Mouse (Mus musculus): ENCODE data around the gene Tmem217. TPM values are rescaled to one million over a fixed set of nuclear protein-coding genes. Genes with fewer than 3 reads are reported as not detected.

Gene Tmem217
- polyA plus RNA-seq, 1 experiment from 2014 or later, result 2.4 TPM

DNA sequence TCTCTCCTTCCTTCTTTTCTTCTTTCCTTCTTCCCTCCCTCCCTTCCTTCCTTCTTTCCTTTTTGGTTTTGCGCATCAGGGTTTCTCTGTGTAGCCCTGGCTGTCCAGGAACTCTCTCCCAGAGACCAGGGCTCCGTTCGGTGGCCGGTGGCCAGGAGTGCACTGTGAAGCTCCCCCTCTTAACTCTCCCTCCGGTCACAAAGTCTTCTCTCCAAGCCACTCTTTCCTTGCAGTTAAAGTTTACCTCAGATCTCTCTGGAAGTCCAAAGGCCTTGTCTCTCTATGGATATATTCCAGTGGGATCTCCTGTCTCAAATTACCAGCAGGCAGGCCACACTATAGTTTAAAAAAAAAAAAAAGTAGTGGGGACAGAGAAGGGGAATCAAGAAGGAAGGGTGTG is 6.9 kb downstream of the Tmem217 start:
- WGBS, result 93% methylated on average over 5 of the region's 5 CpGs
- no peak for ATAC-seq (ENCODE audit: low FRiP score)
- Histone ChIP-seq H3K4me2 (replicated peaks) (no peak overlapping the region), H3K27me3 (no peaks in the 10 kb centered on the region), H3K4me1 (peaks cover 7% of the 10 kb centered on the region), H3K4me3 (no peak overlapping the region), H3K27ac (no peak overlapping the region), H3K9me3 (replicated peaks) (no peaks in the 10 kb centered on the region), H3K9ac (no peak overlapping the region), H3K36me3 (no peaks in the 10 kb centered on the region)

DNA sequence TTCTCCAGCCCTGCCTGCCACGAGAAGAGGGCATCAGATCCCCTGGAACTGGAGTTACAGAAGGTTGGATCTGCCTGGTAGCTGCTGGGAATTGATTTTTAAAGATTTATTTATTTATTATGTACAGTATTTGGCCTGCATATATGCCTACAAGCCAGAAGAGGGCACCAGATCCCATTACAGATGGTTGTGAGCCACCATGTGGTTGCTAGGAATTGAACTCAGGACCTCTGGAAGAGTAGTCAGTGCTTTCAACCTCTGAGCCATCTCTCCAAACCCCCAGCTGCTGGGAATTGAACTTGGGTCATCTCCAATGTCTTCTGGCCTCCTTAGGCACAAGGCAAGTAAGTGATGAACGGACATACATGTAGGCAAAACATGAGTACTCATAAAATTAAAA is 8.1 kb downstream of the Tmem217 start:
- Histone ChIP-seq H3K4me1 (0 out of 2 replicates have a peak, but pooled peaks cover under 1% of the 10 kb centered on the region), H3K27ac (no peak overlapping the region), H3K36me3 (no peaks in the 10 kb centered on the region), H3K27me3 (no peaks in the 10 kb centered on the region), H3K9me3 (replicated peaks) (no peaks in the 10 kb centered on the region), H3K4me2 (replicated peaks) (no peak overlapping the region), H3K4me3 (no peak overlapping the region), H3K9ac (no peak overlapping the region)
- WGBS, result 85% methylated on average over 2 of the region's 2 CpGs
- ATAC-seq (ENCODE audit: low FRiP score), result no peak

DNA sequence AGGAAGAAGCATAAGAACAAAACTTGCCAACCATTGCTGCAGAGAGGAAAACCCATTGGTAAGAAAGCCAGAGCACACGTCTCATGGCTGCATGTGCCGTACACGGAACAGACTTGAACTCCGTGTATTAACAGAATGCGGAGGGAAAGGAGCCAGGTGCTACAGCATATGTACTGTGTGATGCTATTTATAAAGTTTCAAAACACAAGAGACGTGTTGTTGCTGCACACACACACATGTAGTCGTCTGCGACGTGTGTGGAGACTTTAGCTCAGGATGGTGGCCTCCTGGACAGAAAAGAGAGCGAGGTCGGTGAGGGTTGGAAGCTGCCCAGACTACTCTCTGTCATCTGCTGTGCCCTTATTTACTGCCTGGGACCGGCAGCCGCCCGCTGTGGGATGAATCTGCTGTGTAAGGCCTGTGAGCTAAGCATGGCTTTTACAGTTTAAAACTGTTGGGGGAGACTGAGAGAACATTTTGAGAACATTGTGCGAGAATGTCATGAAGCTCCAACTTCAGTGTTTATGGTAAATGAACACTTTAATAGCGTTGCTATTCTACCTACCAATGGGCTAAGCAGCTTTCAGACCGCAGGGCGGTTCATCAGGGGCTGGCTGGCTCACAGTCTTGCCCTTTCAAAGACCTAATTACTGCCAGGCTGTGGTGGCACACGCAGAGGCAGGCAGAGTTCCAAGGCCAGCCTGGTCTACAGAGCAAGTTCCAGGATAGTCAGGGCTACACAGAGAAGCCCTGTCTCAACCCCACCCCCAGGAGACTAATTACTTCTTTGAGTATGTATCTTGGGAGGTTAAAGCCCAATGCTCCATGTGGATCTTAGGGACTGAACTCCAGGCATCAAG is 9.1 kb downstream of the Tmem217 start:
- H3K4me3 ChIP-seq, result no peak overlapping the region
- H3K9ac ChIP-seq, result no peak overlapping the region
- no peaks in the 10 kb centered on the region for H3K4me1 ChIP-seq
- H3K36me3 ChIP-seq, result no peaks in the 10 kb centered on the region
- H3K27ac ChIP-seq, result no peak overlapping the region
- no peaks in the 10 kb centered on the region for H3K27me3 ChIP-seq
- no peaks in the 10 kb centered on the region for H3K9me3 ChIP-seq (replicated peaks)
- 93% methylated on average over 19 of the region's 19 CpGs for WGBS
- ATAC-seq (ENCODE audit: low FRiP score), result no peak
- no peak overlapping the region for H3K4me2 ChIP-seq (replicated peaks)

DNA sequence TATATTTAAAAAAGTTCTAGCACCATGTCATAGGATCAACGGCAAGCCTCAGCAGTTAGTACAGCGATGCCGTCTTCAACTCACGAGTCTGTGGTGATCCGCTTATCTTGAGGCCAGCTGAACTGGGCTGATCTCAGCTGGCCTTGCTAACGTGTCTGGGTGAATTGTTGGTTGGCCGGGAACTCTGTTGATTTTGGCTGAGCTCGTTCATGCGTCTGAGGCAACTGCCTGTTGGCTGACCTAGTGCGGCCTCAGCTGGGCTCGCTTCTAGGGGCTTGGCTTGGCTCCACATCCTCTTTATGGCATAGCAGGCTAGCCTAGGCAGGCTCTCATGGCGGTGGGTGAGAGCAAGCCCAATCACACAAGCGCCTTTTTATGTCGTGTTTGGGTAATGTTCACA is 10.8 kb downstream of the Tmem217 start:
- Histone ChIP-seq H3K27me3 (no peaks in the 10 kb centered on the region), H3K27ac (no peak overlapping the region), H3K4me2 (replicated peaks) (no peak overlapping the region), H3K9ac (no peak overlapping the region), H3K9me3 (replicated peaks) (no peaks in the 10 kb centered on the region), H3K36me3 (no peaks in the 10 kb centered on the region), H3K4me3 (no peak overlapping the region), H3K4me1 (no peaks in the 10 kb centered on the region)
- WGBS, result 78% methylated on average over 14 of the region's 14 CpGs
- no peak for ATAC-seq (ENCODE audit: low FRiP score)

DNA sequence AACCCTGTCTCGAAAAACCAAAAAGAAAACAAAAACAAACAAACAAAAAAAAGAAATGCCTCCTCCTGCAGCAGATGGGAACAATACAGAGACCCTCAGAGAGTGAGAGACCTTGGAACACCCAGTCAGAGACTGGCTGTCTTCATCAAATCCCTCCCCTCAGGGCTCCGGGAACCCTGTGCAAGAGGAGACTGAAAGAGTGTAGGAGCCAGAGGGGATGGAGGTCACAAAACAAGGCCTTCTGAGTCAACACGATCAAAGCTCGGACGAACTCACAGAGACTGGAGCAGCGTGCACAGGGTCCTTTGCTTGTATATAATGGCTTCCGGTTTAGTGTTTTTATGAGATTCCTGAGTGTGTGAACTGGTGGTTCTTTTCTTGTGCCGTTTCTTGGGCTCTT is 11.8 kb downstream of the Tmem217 start:
- H3K27ac ChIP-seq, result no peak overlapping the region
- H3K9me3 ChIP-seq (replicated peaks), result no peaks in the 10 kb centered on the region
- no peaks in the 10 kb centered on the region for H3K36me3 ChIP-seq
- H3K4me1 ChIP-seq, result no peaks in the 10 kb centered on the region
- H3K9ac ChIP-seq, result no peak overlapping the region
- H3K27me3 ChIP-seq, result no peaks in the 10 kb centered on the region
- H3K4me3 ChIP-seq, result no peak overlapping the region
- 88% methylated on average over 8 of the region's 8 CpGs for WGBS
- no peak overlapping the region for H3K4me2 ChIP-seq (replicated peaks)
- ATAC-seq (ENCODE audit: low FRiP score), result no peak

DNA sequence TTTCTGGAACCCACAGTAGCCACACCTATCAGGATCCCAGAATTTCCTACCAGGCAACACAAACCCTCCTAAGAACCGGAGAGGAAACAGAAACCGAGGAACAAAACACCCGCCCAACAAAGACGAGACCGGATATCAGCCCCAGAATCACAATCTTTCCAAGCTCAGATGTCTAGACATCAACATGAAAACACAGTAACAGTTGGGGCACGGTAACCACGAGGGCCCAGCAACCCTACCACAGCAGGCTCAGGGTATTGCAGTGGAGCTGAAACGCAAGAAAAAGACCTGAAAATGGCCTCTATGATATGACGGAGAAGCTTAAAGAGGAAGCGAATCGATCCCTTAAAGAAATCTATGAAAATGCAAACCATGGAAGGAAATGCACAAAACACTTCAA is 18.3 kb downstream of the Tmem217 start:
- Histone ChIP-seq H3K36me3 (no peaks in the 10 kb centered on the region), H3K4me3 (no peak overlapping the region), H3K27ac (no peak overlapping the region), H3K4me1 (peaks cover 4% of the 10 kb centered on the region; the same call in 1 of the 2 replicates), H3K27me3 (no peaks in the 10 kb centered on the region), H3K9me3 (replicated peaks) (no peaks in the 10 kb centered on the region), H3K4me2 (replicated peaks) (no peak overlapping the region), H3K9ac (no peak overlapping the region)
- no peak for ATAC-seq (ENCODE audit: low FRiP score)
- WGBS, result 93% methylated on average over 11 of the region's 11 CpGs

DNA sequence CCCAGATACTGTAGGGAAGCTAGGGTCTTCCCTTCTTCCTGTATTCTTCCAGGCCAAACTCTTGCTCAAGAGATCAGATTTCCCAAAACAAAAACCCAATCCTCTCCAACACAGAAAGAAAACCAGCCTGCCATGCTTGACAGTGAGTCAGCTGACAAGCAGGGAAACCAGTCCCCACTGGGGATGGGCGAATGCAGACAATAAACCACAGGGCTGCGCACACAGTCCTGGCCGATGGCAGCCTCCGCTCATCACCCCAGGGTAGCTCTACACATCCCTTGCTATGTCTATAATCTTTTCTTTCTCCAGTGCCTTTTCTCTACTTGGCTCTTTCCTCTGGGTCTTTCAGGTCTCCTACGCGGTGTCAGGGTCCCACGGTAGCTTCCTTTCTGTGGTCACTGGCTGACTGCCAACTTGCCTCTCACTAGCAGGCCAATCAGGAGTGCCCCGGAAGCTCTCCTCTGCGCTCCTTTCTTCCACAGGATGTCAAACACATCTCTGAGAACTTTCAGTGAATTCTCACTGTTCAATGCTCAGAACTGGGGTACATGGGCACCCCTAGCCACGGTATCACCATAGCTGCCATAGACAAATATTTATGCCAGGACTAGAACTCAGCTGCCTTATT is 20.3 kb downstream of the Tmem217 start:
- peaks cover 4% of the 10 kb centered on the region; the same call in 1 of the 2 replicates for H3K4me1 ChIP-seq
- 61% methylated on average over 10 of the region's 10 CpGs for WGBS
- H3K36me3 ChIP-seq, result no peaks in the 10 kb centered on the region
- H3K27ac ChIP-seq, result no peak overlapping the region
- no peak overlapping the region for H3K4me3 ChIP-seq
- ATAC-seq (ENCODE audit: low FRiP score), result no peak
- no peaks in the 10 kb centered on the region for H3K9me3 ChIP-seq (replicated peaks)
- H3K27me3 ChIP-seq, result no peaks in the 10 kb centered on the region
- H3K9ac ChIP-seq, result no peak overlapping the region
- H3K4me2 ChIP-seq (replicated peaks), result no peak overlapping the region

DNA sequence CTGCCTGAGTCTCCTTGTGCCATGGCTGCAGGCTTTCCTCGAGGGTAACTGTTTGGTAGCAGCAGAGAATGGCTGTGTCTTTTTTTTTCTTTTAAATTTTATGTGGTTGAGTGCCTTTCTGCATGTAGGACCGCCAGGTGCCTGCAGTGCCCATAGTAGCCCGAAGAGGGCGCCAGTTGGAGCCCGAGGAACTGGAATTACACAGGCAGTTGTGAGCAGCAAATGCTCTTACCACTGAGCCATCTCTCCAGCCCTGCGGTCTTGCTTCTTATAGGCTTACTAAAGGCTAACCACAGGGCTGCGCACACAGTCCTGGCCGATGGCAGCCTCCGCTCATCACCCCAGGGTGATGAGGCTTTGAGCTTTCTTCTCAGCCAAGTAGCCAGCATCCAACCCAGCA is 20.9 kb downstream of the Tmem217 start:
- H3K4me3 ChIP-seq, result no peak overlapping the region
- H3K4me2 ChIP-seq (replicated peaks), result no peak overlapping the region
- 75% methylated on average over 9 of the region's 9 CpGs for WGBS
- ATAC-seq (ENCODE audit: low FRiP score), result no peak
- H3K9me3 ChIP-seq (replicated peaks), result no peaks in the 10 kb centered on the region
- no peak overlapping the region for H3K9ac ChIP-seq
- H3K36me3 ChIP-seq, result no peaks in the 10 kb centered on the region
- H3K27ac ChIP-seq, result no peak overlapping the region
- H3K27me3 ChIP-seq, result no peaks in the 10 kb centered on the region
- H3K4me1 ChIP-seq, result peaks cover 4% of the 10 kb centered on the region; the same call in 1 of the 2 replicates

DNA sequence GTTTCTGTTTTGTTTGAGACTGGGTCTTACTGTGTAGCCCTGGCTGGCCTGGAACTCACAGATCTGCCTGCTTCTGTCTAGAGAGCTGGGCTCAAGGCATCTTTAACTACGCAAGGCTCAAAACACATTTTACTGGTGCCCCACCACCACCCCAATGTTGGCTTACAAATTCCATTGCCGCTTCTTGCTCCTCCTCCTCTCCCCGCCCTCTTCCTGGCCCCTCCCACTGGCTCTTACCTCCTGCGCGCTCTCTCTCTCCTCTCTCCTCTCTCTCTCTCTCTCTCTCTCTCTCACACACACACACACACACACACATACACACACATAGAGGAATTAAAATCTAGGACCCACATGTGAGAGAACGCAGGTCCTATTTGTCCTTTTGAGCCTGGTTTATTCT is 21.7 kb downstream of the Tmem217 start:
- no peak overlapping the region for H3K27ac ChIP-seq
- H3K27me3 ChIP-seq, result no peaks in the 10 kb centered on the region
- H3K9me3 ChIP-seq (replicated peaks), result no peaks in the 10 kb centered on the region; the same call in 1 of the 2 replicates
- WGBS, result 80% methylated on average over 6 of the region's 6 CpGs
- H3K4me3 ChIP-seq, result no peak overlapping the region
- H3K4me1 ChIP-seq, result peaks cover 4% of the 10 kb centered on the region; the same call in 1 of the 2 replicates
- no peak overlapping the region for H3K4me2 ChIP-seq (replicated peaks)
- no peaks in the 10 kb centered on the region for H3K36me3 ChIP-seq
- ATAC-seq (ENCODE audit: low FRiP score), result no peak
- H3K9ac ChIP-seq, result no peak overlapping the region

DNA sequence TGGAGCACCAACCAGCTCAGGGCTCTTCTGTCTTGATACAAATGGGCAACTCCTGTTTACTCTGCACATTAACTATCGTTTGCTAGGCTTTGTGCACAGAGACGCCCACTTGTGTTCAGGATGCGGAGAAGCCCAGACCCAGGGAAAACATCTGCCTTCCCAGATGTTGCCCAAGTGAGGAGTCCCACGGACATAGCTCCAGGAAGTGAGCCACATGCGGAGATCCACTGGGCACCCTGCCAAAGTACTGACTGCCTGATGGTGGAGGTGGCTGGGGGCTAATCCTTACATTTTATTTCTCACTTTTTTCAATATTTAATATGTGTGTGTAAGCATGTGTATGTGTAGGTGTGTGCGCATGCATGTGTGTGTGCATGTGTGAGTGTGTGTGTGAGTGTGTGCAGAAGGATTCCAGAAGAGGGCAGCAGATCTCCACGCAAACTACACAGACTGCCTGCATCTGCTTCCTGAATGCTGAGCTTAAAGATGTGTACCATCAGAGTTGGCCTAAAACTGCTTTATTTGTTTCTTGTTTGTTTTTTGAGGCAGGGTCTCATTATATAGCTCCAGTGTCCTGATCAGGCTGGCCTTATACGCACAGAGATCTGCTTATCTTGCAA is 23.5 kb downstream of the Tmem217 start:
- Histone ChIP-seq H3K9me3 (replicated peaks) (no peaks in the 10 kb centered on the region; the same call in 1 of the 2 replicates), H3K27ac (no peak overlapping the region), H3K4me2 (replicated peaks) (no peak overlapping the region), H3K9ac (no peak overlapping the region), H3K27me3 (no peaks in the 10 kb centered on the region), H3K4me1 (peaks cover 4% of the 10 kb centered on the region; the same call in 1 of the 2 replicates), H3K4me3 (no peak overlapping the region), H3K36me3 (no peaks in the 10 kb centered on the region)
- 88% methylated on average over 8 of the region's 8 CpGs for WGBS
- no peak for ATAC-seq (ENCODE audit: low FRiP score)

DNA sequence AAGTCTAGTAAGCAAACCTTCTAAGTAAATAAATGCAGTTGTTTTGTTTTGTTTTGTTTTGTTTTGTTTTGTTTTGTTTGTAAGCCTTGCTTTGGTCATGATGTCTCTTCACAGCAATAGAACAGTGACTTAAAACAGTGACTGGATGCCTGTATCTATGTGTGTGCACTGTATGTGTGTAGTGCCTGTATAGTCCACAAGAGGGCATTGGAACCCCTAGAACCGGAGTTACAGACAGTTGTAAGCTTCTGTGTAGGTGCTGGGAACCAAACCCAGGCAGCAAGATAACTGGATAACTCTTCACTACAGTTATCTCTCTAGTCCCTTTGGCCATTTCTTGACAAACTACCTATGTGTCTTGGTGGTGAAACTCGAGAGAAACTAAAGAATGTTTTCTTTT is 26.6 kb downstream of the Tmem217 start:
- no peak for ATAC-seq (ENCODE audit: low FRiP score)
- Histone ChIP-seq H3K4me2 (replicated peaks) (no peak overlapping the region), H3K4me1 (no peaks in the 10 kb centered on the region), H3K9ac (no peak overlapping the region), H3K4me3 (no peak overlapping the region), H3K27me3 (no peaks in the 10 kb centered on the region), H3K9me3 (replicated peaks) (no peaks in the 10 kb centered on the region; the same call in 1 of the 2 replicates), H3K36me3 (no peaks in the 10 kb centered on the region), H3K27ac (no peak overlapping the region)
- 77% methylated on average over 2 of the region's 2 CpGs for WGBS

DNA sequence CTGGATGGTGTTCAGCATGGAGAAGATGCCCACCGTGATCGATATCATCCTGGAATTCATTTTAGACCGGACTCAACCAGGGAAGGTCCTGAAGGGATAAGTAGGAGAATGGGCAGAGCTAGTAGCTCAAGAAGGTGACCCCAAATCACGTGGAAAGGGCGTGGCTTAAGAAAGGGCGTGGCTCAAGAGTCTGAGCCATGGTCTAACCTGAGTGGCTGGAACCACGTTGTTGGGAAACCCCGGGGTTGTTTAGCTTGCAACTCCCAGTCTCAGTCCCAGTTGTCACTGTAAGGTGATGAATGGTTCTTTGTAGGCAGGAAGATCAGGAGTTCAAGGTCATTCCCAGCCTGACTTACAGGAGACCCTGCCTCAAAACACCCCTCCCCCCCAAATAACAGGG is 32.5 kb downstream of the Tmem217 start:
- Histone ChIP-seq H3K4me3 (no peak overlapping the region), H3K9me3 (replicated peaks) (no peaks in the 10 kb centered on the region), H3K9ac (no peak overlapping the region), H3K27ac (no peak overlapping the region), H3K4me2 (replicated peaks) (no peak overlapping the region), H3K36me3 (no peaks in the 10 kb centered on the region), H3K4me1 (no peaks in the 10 kb centered on the region), H3K27me3 (no peaks in the 10 kb centered on the region)
- 80% methylated on average over 8 of the region's 8 CpGs for WGBS
- no peak for ATAC-seq (ENCODE audit: low FRiP score)

Data from hindbrain, embryonic 12.5 days (tissue).